Mouse (Mus musculus): ENCODE measurements around the gene Otx1. TPM values are rescaled to one million over a fixed set of nuclear protein-coding genes. Genes with fewer than 3 reads are reported as not detected.

Otx1 gene
- total RNA-seq, 2 experiments from 2014 or later = 0.23 TPM; not detected in 1

- DNase-seq = peak in 1 of 2 experiments; percentile 14
Observed at GRCm38 (mm10) chr11:21999396-22000315, 3.0 kb downstream of the Otx1 start.

- DNase-seq = peak in 1 of 2 experiments; percentile 22
Observed at GRCm38 (mm10) chr11:21998141-21999047, 4.3 kb downstream of the Otx1 start.

- DNase-seq = peak; percentile 6 to 38
Observed at GRCm38 (mm10) chr11:21997561-21998140, 5.0 kb downstream of the Otx1 start.

- peak in 1 of 2 experiments; percentile 15 for DNase-seq
Observed at GRCm38 (mm10) chr11:21996661-21997560, 5.8 kb downstream of the Otx1 start.

GRCm38 (mm10) chr11:21996325-21996647 lies 6.4 kb downstream of the Otx1 start:
- DNase-seq = no peak

GRCm38 (mm10) chr11:21995534-21996324 lies 7.0 kb downstream of the Otx1 start:
- DNase-seq = peak in 1 of 2 experiments; percentile 49

GRCm38 (mm10) chr11:21994377-21995370 lies 8.0 kb downstream of the Otx1 start:
- peak in 1 of 2 experiments; percentile 44 for DNase-seq

- DNase-seq = peak; percentile 38 to 73
Observed at GRCm38 (mm10) chr11:21993597-21994376, 8.9 kb downstream of the Otx1 start.

GRCm38 (mm10) chr11:21992761-21993596 lies 9.7 kb downstream of the Otx1 start:
- peak; percentile 2 to 30 for DNase-seq

GRCm38 (mm10) chr11:21988398-21988946 lies 14.2 kb downstream of the Otx1 start:
- no peak for DNase-seq

GRCm38 (mm10) chr11:21985118-21985517 lies 17.6 kb downstream of the Otx1 start:
- DNase-seq = no peak

- no peak for DNase-seq
Observed at GRCm38 (mm10) chr11:21974005-21974531, 28.6 kb downstream of the Otx1 start.

- no peak for DNase-seq
Observed at GRCm38 (mm10) chr11:21973597-21973996, 29.1 kb downstream of the Otx1 start.

- no peak for DNase-seq
Observed at GRCm38 (mm10) chr11:21968922-21969321, 33.8 kb downstream of the Otx1 start.

- no peak for DNase-seq
Observed at GRCm38 (mm10) chr11:21955167-21955566, 47.5 kb downstream of the Otx1 start.

- no peak for DNase-seq
Observed at GRCm38 (mm10) chr11:21951657-21952237, 51.0 kb downstream of the Otx1 start.
